Mouse (Mus musculus) liver, embryonic 15.5 days (tissue): Measurements from ENCODE around the gene Pecam1. TPM values are rescaled to one million over a fixed set of nuclear protein-coding genes. Genes with fewer than 3 reads are reported as not detected.
"Not testable (repeated sequence)": the region's sequence is repeated elsewhere in the genome, so short reads cannot be mapped to it uniquely, and the experiment has no call there.

Experiments used
- ATAC-seq: fragments of 200-750 bp; cut with Nextera tagmentation; 2 replicates; pipeline ENCODE4 v1.8.0; 2017; ENCODE audit warnings: moderate number of reproducible peaks, mild to moderate bottlenecking, moderate library complexity; ENCODE audit not compliant: insufficient read depth
- H3K27ac ChIP-seq: fragments of 300-500 bp; sonication (generic); replicated peaks from 2 replicates; pipeline ENCODE4 v1.5.1; 2015; ENCODE audit warnings: mild to moderate bottlenecking, inconsistent platforms
- H3K27me3 ChIP-seq: fragments of 300-500 bp; sonication (generic); 2 replicates; pipeline ENCODE4 v1.6.1; 2015; ENCODE audit warnings: mild to moderate bottlenecking, inconsistent platforms
- H3K36me3 ChIP-seq: fragments of 300-500 bp; sonication (generic); replicated peaks from 2 replicates; pipeline ENCODE4 v1.6.1; 2015; ENCODE audit warnings: moderate library complexity, mild to moderate bottlenecking, inconsistent platforms
- H3K4me1 ChIP-seq: fragments of 300-500 bp; sonication (generic); replicated peaks from 2 replicates; pipeline ENCODE4 v1.6.1; 2015; ENCODE audit warnings: inconsistent platforms
- H3K4me2 ChIP-seq: fragments of 300-500 bp; sonication (generic); 2 replicates; pipeline ENCODE4 v1.6.1; 2015; ENCODE audit warnings: moderate library complexity, mild to moderate bottlenecking, inconsistent platforms
- H3K4me3 ChIP-seq: fragments of 300-500 bp; sonication (generic); replicated peaks from 2 replicates; pipeline ENCODE4 v1.5.1; 2015; ENCODE audit warnings: mild to moderate bottlenecking, inconsistent platforms
- H3K9ac ChIP-seq: fragments of 300-500 bp; sonication (generic); 2 replicates; pipeline ENCODE4 v1.6.1; 2015; ENCODE audit warnings: moderate library complexity, mild to moderate bottlenecking, inconsistent platforms
- H3K9me3 ChIP-seq: fragments of 300-500 bp; sonication (generic); replicated peaks from 2 replicates; pipeline ENCODE4 v1.6.1; 2016; ENCODE audit warnings: inconsistent platforms
- WGBS: fragments of 180-500 bp; shearing (Covaris S2); methylation state at CpG from one replicate; pipeline ENCODE4 v1.1.7; 2015; ENCODE audit warnings: mixed read lengths; ENCODE audit not compliant: insufficient replicate concordance; 5-methylcytosine and 5-hydroxymethylcytosine counted together
- polyA plus RNA-seq: library from polyadenylated mRNA; unstranded; fragments of >200 nt; fragmentation: Nextera tagmentation; extraction: Ambion mirVana; gene quantifications from 2 replicates; pipeline ENCODE4 v1.2.1, GENCODE M21; 2015

Gene Pecam1
- polyA plus RNA-seq, 1 experiment from 2014 or later = 7.0 TPM

DNA sequence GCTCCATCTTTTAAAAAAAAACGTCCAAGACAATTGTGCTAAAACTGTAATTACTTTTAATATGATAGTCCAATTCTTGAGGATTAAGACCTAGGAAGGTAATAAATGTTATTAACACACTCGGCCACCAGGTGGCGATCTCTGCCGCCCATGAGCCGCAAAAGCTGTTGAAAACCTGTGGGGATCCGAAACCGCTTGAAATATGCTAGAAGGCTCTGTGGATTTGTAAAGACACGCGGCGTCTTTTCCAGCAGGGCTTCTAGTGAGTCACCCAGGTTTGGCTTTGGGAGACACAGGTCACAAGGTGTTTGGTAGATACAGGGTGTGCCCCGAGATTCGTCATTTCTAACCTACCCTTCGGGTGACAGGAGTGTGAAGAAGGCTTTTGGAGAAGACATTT, 102.1 kb downstream of the Pecam1 start:
- Histone ChIP-seq H3K4me3 (no peak overlapping the region), H3K9ac (no peak overlapping the region), H3K27ac (no peak overlapping the region), H3K36me3 (no peaks in the 10 kb centered on the region), H3K4me1 (no peaks in the 10 kb centered on the region), H3K9me3 (no peaks in the 10 kb centered on the region), H3K4me2 (no peak overlapping the region; the same call in 1 of the 2 replicates), H3K27me3 (no peaks in the 10 kb centered on the region)
- no peak for ATAC-seq
- 17% methylated on average over 13 of the region's 13 CpGs for WGBS

- ATAC-seq = no peak
- 63% methylated on average over 8 of the region's 8 CpGs for WGBS
- no peak overlapping the region for H3K9ac ChIP-seq
- no peaks in the 10 kb centered on the region for H3K36me3 ChIP-seq
- no peaks in the 10 kb centered on the region for H3K9me3 ChIP-seq
- H3K4me1 ChIP-seq = peaks cover 5% of the 10 kb centered on the region; the same call in 1 of the 2 replicates
- no peaks in the 10 kb centered on the region for H3K27me3 ChIP-seq
- no peak overlapping the region for H3K4me3 ChIP-seq
- no peak overlapping the region for H3K27ac ChIP-seq
- H3K4me2 ChIP-seq = no peak overlapping the region
These were observed 107.3 kb downstream of the Pecam1 start for GRCm38 (mm10) chr11:106642966-106643637.

GRCm38 (mm10) chr11:106641580-106641979, 108.8 kb downstream of the Pecam1 start:
- no peak overlapping the region for H3K4me3 ChIP-seq
- no peaks in the 10 kb centered on the region for H3K36me3 ChIP-seq
- no peak overlapping the region for H3K4me2 ChIP-seq
- no peaks in the 10 kb centered on the region for H3K27me3 ChIP-seq
- ATAC-seq = no peak
- 19% methylated on average over 1 of the region's 1 CpGs for WGBS
- no peaks in the 10 kb centered on the region for H3K9me3 ChIP-seq
- H3K9ac ChIP-seq = no peak overlapping the region
- H3K4me1 ChIP-seq = peaks cover 5% of the 10 kb centered on the region; the same call in 1 of the 2 replicates
- no peak overlapping the region for H3K27ac ChIP-seq

DNA sequence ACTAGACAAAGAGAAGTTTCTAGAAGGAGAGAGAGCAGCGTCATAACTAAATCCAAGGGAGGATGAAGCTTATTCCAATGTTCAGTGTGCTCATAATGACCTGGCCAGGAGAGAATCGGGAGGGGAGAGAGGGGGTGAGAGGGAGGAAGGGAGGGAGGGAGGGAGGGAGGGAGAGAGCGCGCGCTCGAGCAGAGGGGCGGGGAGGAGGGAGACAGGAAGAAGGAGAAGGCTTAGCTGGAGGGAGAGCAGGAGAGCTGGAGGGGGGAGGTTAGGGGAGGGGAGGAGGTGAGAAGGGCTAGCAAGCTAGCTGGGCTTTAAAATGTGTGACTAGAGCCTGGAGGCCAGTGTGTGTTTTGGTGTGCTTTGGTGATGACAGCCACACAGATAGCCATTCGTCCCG, 110.4 kb downstream of the Pecam1 start:
- Histone ChIP-seq H3K9ac (no peak overlapping the region), H3K4me1 (peaks cover 5% of the 10 kb centered on the region; the same call in 1 of the 2 replicates), H3K27me3 (no peaks in the 10 kb centered on the region), H3K4me2 (peak overlapping the region; percentile 23), H3K27ac (no peak overlapping the region), H3K4me3 (no peak overlapping the region), H3K36me3 (no peaks in the 10 kb centered on the region), H3K9me3 (no peaks in the 10 kb centered on the region)
- ATAC-seq = no peak
- WGBS = 19% methylated on average over 9 of the region's 9 CpGs

DNA sequence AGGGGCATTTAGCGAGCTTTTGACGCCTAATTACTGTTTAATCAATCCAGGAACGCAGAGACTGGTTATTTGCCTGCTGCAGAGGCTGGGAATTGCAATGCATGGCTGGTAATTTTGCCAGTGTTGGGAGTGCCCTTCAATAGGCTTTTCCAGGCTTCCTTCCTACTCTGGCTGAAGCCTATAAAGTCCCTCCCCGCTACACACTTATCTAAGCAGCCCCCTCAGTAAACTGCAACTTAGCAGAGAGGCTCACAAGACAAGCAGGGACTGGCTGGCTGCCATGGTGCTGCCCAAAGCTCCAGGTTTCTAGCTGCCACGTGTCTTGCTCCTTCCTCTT, 111.1 kb downstream of the Pecam1 start:
- 29% methylated on average over 5 of the region's 5 CpGs for WGBS

GRCm38 (mm10) chr11:106638551-106639355, 111.7 kb downstream of the Pecam1 start:
- Histone ChIP-seq H3K4me1 (peaks cover 5% of the 10 kb centered on the region; the same call in 1 of the 2 replicates), H3K27ac (no peak overlapping the region), H3K36me3 (no peaks in the 10 kb centered on the region), H3K27me3 (no peaks in the 10 kb centered on the region), H3K9me3 (no peaks in the 10 kb centered on the region), H3K4me2 (no peak overlapping the region), H3K4me3 (no peak overlapping the region), H3K9ac (no peak overlapping the region)
- 48% methylated on average over 9 of the region's 9 CpGs for WGBS
- ATAC-seq = no peak

More for the DNA sequence above, 111.1 kb downstream of the Pecam1 start:
- no peaks in the 10 kb centered on the region for H3K9me3 ChIP-seq
- no peak for ATAC-seq
- no peaks in the 10 kb centered on the region for H3K27me3 ChIP-seq
- H3K4me2 ChIP-seq = no peak overlapping the region
- H3K36me3 ChIP-seq = no peaks in the 10 kb centered on the region
- H3K27ac ChIP-seq = no peak overlapping the region
- H3K4me1 ChIP-seq = peaks cover 5% of the 10 kb centered on the region; the same call in 1 of the 2 replicates
- no peak overlapping the region for H3K9ac ChIP-seq
- H3K4me3 ChIP-seq = no peak overlapping the region

DNA sequence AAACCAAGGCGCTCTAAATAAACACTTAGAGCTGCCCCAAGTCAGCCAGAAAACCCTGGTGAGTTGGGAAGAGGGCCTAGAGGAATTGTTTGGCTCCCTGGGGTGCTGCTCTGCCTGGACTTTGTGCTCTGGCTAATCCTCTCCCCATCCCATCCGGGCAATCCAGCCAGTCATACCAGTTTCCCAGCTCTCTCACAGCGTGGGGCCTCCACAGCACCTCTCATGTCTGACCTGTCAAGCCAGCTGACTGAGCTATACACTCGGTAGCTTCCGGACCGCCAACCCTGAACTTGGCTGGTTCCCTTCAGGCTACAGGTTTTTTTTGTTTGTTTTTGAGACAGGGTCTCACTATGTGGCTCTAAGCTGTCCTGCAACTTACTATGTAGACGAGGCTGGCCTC, 112.7 kb downstream of the Pecam1 start:
- WGBS = 40% methylated on average over 7 of the region's 7 CpGs

DNA sequence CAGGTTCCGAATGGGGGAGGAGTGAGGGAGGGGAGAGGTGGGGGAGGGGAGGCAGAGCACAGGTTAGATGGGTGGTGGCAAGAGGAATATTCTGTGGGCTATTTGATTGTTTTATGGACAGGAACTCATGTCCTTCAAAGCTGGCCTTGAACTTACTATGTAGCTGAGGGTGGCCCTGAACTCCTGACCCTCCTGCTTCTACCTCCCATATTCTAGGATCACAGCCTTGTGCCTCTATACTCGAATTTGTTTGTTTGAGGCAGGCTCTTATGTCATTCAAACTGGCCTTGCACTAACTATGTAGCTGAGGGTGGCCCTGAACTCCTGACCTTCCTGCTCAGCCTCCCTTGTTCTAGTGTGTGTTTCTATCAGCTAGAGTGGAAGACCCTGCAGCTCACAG, 114.5 kb downstream of the Pecam1 start:
- peaks cover 3% of the 10 kb centered on the region; the same call in 1 of the 2 replicates for H3K9me3 ChIP-seq
- H3K4me3 ChIP-seq = no peak overlapping the region
- no peaks in the 10 kb centered on the region for H3K36me3 ChIP-seq
- H3K4me1 ChIP-seq = peaks cover 5% of the 10 kb centered on the region; the same call in 1 of the 2 replicates
- ATAC-seq = no peak
- no peak overlapping the region for H3K4me2 ChIP-seq
- no peak overlapping the region for H3K27ac ChIP-seq
- no peaks in the 10 kb centered on the region for H3K27me3 ChIP-seq
- H3K9ac ChIP-seq = no peak overlapping the region
- 39% methylated on average over 2 of the region's 2 CpGs for WGBS

More for the DNA sequence above, 112.7 kb downstream of the Pecam1 start:
- ATAC-seq = no peak
- no peaks in the 10 kb centered on the region for H3K27me3 ChIP-seq
- H3K27ac ChIP-seq = no peak overlapping the region
- H3K9ac ChIP-seq = no peak overlapping the region
- H3K4me2 ChIP-seq = no peak overlapping the region
- no peak overlapping the region for H3K4me3 ChIP-seq
- no peaks in the 10 kb centered on the region for H3K9me3 ChIP-seq
- H3K36me3 ChIP-seq = no peaks in the 10 kb centered on the region
- H3K4me1 ChIP-seq = peaks cover 5% of the 10 kb centered on the region; the same call in 1 of the 2 replicates

- H3K27ac ChIP-seq, H3K27me3 ChIP-seq, ATAC-seq, H3K4me1 ChIP-seq, H3K9me3 ChIP-seq, H3K4me2 ChIP-seq, H3K36me3 ChIP-seq, H3K9ac ChIP-seq, H3K4me3 ChIP-seq: not testable (repeated sequence)
- 72% methylated on average over 3 of the region's 3 CpGs for WGBS
These were observed 116.3 kb downstream of the Pecam1 start for GRCm38 (mm10) chr11:106634175-106634574.

DNA sequence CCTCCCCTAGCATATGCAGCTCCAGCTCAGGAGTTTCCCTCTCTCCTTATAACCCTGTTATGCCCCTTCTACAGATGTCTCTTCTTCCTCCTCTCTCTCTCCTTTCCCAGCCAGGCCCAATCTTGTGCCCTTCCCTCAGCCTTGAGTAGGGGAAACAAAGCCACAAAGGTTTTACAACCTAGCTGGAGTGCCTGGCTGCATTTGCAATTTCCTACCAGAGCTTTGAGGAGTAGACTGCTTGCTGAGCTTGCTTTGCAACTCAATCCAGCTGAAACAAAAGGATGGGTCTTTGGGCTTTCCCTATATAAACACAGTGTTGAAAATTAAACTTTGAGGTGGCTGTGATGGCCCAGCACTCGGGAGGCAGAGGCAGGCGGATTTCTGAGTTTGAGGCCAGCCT, 117.0 kb downstream of the Pecam1 start:
- Histone ChIP-seq H3K9me3 (peaks cover 3% of the 10 kb centered on the region; the same call in 1 of the 2 replicates), H3K9ac (no peak overlapping the region), H3K27ac (no peak overlapping the region), H3K4me2 (no peak overlapping the region), H3K4me3 (no peak overlapping the region), H3K27me3 (no peaks in the 10 kb centered on the region), H3K36me3 (no peaks in the 10 kb centered on the region), H3K4me1 (no peaks in the 10 kb centered on the region)
- 63% methylated on average over 2 of the region's 2 CpGs for WGBS
- no peak for ATAC-seq

GRCm38 (mm10) chr11:106627692-106628091, 122.7 kb downstream of the Pecam1 start:
- H3K4me3 ChIP-seq = no peak overlapping the region
- peaks cover 3% of the 10 kb centered on the region; the same call in 1 of the 2 replicates for H3K9me3 ChIP-seq
- ATAC-seq = 0 out of 2 replicates have a peak, but pooled peaks have one; percentile 40
- H3K27ac ChIP-seq = no peak overlapping the region
- no peak overlapping the region for H3K9ac ChIP-seq
- no peaks in the 10 kb centered on the region for H3K4me1 ChIP-seq
- whole genome bisulfite sequencing = 16% methylated on average over 6 of the region's 6 CpGs
- H3K36me3 ChIP-seq = no peaks in the 10 kb centered on the region
- no peaks in the 10 kb centered on the region for H3K27me3 ChIP-seq
- no peak overlapping the region for H3K4me2 ChIP-seq
